Mouse (Mus musculus): ENCODE measurements around the gene Chid1. TPM values are rescaled to one million over a fixed set of nuclear protein-coding genes. Genes with fewer than 3 reads are reported as not detected.

Gene Chid1
- polyA plus RNA-seq, 1 experiment from 2014 or later: 54.4 TPM

DNA sequence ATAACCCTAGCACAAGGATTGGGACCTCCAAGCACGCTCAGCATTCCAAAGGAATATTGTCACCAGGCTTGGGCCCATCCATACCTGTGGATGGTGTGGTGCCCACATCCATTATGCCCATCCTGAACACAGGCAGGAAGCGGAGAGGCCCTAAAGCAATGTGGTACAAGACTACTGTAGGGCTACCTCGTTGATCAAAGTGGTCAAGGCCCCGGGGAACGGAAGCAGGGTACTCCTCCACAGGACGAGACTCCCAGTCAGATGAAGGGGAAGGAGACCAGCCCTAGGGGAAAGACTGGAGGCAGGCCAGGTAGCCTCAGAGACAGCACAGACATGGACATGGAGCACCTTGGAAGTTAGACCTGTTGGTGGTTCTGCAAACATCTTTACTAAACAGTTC, 66.9 kb downstream of the Chid1 start:
- H3K27me3 ChIP-seq (replicated peaks): peaks cover 8% of the 10 kb centered on the region
- no peak overlapping the region for H3K27ac ChIP-seq (replicated peaks)
- H3K4me2 ChIP-seq: no peak overlapping the region
- no peak overlapping the region for H3K4me3 ChIP-seq (replicated peaks)
- no peak overlapping the region for H3K9ac ChIP-seq (replicated peaks)
- no peaks in the 10 kb centered on the region for H3K9me3 ChIP-seq (replicated peaks)
- ATAC-seq (ENCODE audit: low FRiP score): no peak
- H3K4me1 ChIP-seq: peaks cover 69% of the 10 kb centered on the region
- 92% methylated on average over 6 of the region's 6 CpGs for WGBS
- peaks cover 29% of the 10 kb centered on the region for H3K36me3 ChIP-seq

DNA sequence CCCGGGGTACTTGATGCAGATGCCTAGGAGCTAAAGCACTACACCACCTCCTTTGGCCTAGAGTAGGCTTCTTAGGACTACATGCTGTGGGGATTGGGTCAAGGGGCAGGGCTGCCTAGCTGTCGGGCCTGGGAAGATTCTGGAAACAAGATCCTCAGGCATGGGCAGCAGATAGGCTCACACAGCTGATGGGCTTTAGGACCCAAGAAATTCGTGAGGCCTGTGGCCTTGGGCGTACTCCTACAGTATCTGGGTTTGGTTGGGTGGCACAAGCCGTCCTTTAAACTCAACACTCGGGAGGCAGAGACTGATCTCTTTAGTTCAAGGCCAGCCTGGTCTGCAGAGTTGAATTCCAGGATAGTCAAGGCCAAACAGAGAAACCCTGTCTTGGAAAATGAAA, 67.4 kb downstream of the Chid1 start:
- Histone ChIP-seq H3K4me2 (no peak overlapping the region), H3K27me3 (replicated peaks) (peaks cover 8% of the 10 kb centered on the region), H3K9ac (replicated peaks) (no peak overlapping the region; the same call in 1 of the 2 replicates), H3K9me3 (replicated peaks) (no peaks in the 10 kb centered on the region), H3K4me3 (replicated peaks) (no peak overlapping the region; the same call in 1 of the 2 replicates), H3K27ac (replicated peaks) (no peak overlapping the region), H3K4me1 (peaks cover 69% of the 10 kb centered on the region), H3K36me3 (peaks cover 29% of the 10 kb centered on the region)
- WGBS: 91% methylated on average over 6 of the region's 6 CpGs
- ATAC-seq (ENCODE audit: low FRiP score): no peak

DNA sequence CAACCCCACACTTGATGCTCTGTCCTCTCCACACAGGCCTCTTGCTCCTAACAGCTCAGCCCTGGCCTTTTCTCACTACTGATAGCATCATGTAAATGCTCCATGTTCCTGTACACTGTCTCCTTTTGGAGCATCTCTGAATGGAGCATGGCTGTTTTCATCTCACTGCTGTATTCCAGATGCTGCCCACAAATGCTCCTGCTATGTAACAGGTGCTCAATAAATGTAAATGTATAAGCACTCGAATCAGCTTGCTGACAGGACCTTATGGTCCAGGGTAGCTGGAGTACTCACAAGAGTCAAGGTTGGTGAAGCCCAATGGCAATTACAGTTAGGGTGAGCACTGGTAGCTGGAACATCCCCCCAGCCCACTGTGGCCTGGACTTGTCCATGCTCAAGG, 68.4 kb downstream of the Chid1 start:
- no peak overlapping the region for H3K4me3 ChIP-seq (replicated peaks)
- peaks cover 12% of the 10 kb centered on the region for H3K27me3 ChIP-seq (replicated peaks)
- no peak overlapping the region for H3K27ac ChIP-seq (replicated peaks)
- ATAC-seq (ENCODE audit: low FRiP score): no peak
- WGBS: 88% methylated on average over 1 of the region's 1 CpGs
- H3K4me2 ChIP-seq: no peak overlapping the region
- no peak overlapping the region for H3K9ac ChIP-seq (replicated peaks)
- peaks cover 29% of the 10 kb centered on the region for H3K36me3 ChIP-seq
- H3K4me1 ChIP-seq: peaks cover 65% of the 10 kb centered on the region
- no peaks in the 10 kb centered on the region for H3K9me3 ChIP-seq (replicated peaks)

DNA sequence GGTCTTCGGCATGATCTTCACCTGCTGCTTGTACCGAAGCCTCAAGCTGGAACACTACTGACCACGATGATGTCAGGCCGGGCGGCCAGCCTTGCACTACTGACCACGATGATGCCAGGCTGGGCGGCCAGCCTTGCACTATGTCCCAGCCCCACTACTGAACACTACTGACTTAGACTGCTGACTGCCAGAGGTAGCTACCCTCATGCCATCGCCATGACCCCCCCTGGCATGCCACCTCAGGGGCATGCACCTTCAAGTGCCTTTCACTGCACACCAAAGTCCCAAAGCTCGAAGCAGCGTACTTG, 69.1 kb downstream of the Chid1 start:
- Histone ChIP-seq H3K4me2 (no peak overlapping the region), H3K4me1 (peaks cover 59% of the 10 kb centered on the region), H3K27me3 (replicated peaks) (peaks cover 12% of the 10 kb centered on the region), H3K9ac (replicated peaks) (no peak overlapping the region), H3K4me3 (replicated peaks) (no peak overlapping the region), H3K36me3 (peaks cover 29% of the 10 kb centered on the region), H3K27ac (replicated peaks) (no peak overlapping the region), H3K9me3 (replicated peaks) (no peaks in the 10 kb centered on the region)
- WGBS: 96% methylated on average over 10 of the region's 10 CpGs
- no peak for ATAC-seq (ENCODE audit: low FRiP score)

DNA sequence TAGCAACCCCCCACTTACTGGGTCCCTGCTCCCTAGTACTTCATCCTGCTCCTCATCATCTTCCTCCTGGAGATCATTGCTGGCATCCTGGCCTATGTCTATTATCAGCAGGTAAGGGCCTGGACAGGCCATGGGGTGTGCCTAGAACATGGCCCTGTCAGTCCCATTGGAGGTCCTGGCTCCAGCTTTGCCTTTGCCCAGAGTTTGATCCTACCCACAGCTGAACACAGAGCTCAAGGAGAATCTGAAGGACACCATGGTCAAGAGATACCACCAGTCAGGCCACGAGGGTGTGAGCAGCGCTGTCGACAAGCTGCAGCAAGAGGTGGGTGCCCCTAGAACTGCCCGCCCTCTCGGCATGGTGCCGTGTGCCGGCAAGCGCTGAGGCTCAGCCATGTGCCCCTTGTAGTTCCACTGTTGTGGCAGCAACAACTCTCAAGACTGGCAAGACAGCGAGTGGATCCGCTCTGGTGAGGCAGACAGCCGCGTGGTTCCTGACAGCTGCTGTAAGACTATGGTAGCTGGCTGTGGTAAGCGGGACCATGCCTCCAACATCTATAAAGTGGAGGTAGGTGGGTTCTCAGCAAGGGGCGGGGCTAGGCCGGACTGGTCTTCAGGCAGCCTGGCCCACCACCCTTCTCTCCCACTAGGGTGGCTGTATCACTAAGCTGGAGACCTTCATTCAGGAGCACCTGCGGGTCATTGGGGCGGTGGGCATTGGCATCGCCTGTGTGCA, 69.6 kb downstream of the Chid1 start:
- H3K9me3 ChIP-seq (replicated peaks): no peaks in the 10 kb centered on the region
- no peak overlapping the region; the same call in 1 of the 2 replicates for H3K27ac ChIP-seq (replicated peaks)
- H3K4me3 ChIP-seq (replicated peaks): no peak overlapping the region
- H3K4me2 ChIP-seq: peak overlapping the region; percentile 66
- peaks cover 17% of the 10 kb centered on the region for H3K27me3 ChIP-seq (replicated peaks)
- H3K9ac ChIP-seq (replicated peaks): peak overlapping the region; percentile 63; the same call in 1 of the 2 replicates
- peaks cover 61% of the 10 kb centered on the region for H3K4me1 ChIP-seq
- 91% methylated on average over 18 of the region's 18 CpGs for WGBS
- ATAC-seq (ENCODE audit: low FRiP score): no peak
- H3K36me3 ChIP-seq: peaks cover 29% of the 10 kb centered on the region

DNA sequence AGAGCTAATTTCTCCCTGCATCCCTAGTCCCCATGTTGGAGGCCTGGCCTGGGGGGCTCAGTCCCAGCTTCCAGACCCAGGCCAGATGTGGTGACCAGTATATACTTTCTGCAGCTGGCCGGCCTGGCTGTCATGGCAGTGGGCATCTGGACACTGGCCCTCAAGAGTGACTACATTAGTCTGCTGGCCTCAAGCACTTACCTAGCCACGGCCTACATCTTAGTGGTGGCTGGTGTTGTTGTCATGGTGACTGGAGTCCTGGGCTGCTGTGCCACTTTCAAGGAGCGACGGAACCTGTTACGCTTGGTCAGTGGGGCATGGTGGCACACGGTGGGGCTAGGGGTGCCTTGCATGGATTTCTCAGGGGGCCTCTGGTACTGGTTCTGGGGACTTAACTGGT, 70.3 kb downstream of the Chid1 start:
- peaks cover 29% of the 10 kb centered on the region for H3K36me3 ChIP-seq
- H3K4me1 ChIP-seq: peaks cover 66% of the 10 kb centered on the region
- peak overlapping the region; percentile 66 for H3K4me2 ChIP-seq
- H3K27ac ChIP-seq (replicated peaks): peak overlapping the region; percentile 78
- H3K9ac ChIP-seq (replicated peaks): peak overlapping the region; percentile 63
- ATAC-seq (ENCODE audit: low FRiP score): no peak
- 76% methylated on average over 6 of the region's 6 CpGs for WGBS
- H3K4me3 ChIP-seq (replicated peaks): peak overlapping the region; percentile 56
- H3K9me3 ChIP-seq (replicated peaks): no peaks in the 10 kb centered on the region
- H3K27me3 ChIP-seq (replicated peaks): peaks cover 25% of the 10 kb centered on the region

DNA sequence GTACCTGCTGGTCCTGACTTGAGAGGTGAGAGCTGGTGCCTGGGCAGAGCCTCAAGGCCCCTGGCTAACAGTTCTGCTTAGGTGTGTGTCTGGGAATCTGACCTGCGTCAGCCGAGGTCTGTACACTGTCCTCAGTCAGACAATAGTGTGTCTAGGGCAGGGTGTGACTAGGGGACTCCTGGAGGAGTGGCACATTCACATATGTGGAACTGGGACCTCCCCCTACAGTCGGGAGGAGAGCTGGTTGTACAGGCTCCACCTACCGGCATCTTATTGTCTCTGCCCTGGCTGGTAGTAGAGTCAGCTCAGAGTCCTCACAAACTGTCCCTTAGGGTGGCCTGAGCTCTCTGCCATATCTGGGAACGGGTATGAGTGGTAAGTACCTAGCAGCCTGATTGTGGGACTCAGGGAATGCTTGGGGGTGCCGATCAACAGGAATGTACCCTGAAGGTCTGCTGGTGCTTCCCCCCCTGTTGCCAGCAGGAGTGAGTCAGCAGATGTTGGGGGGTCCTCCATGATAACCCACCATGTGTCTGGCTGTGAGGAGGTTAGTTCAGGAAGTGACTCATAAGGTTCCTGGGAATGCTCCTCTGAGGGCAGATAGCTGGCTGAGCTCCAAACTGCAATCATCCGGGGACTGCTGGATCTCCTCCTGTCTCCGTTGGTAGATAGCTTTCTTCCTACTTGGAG, 71.0 kb downstream of the Chid1 start:
- H3K4me1 ChIP-seq: peaks cover 60% of the 10 kb centered on the region
- H3K36me3 ChIP-seq: peaks cover 29% of the 10 kb centered on the region
- 8% methylated on average over 8 of the region's 8 CpGs for WGBS

DNA sequence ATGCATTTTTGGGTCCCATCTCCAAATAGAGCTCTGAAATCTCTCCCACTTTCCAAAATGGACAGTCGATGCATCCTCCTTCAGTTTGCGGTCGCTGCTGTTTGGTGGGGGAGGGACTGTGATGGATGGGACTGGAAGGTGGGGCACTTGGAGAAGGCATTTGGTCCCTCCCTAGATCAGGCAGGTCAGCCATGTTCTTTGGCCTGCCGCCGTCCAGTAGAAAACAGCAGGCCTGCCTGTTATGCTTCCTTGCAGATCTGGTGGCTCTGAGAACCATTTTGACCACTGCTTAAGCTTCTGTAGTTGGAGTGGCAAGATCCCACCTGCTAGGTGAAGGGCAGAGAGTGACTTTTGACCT, 71.5 kb downstream of the Chid1 start:
- Histone ChIP-seq H3K36me3 (peaks cover 29% of the 10 kb centered on the region), H3K27ac (replicated peaks) (peak overlapping the region; percentile 78), H3K9me3 (replicated peaks) (no peaks in the 10 kb centered on the region), H3K4me3 (replicated peaks) (peak overlapping the region; percentile 56), H3K4me2 (peak overlapping the region; percentile 66), H3K9ac (replicated peaks) (peak overlapping the region; percentile 63), H3K4me1 (peaks cover 55% of the 10 kb centered on the region), H3K27me3 (replicated peaks) (peaks cover 37% of the 10 kb centered on the region)
- 16% methylated on average over 5 of the region's 5 CpGs for WGBS
- ATAC-seq (ENCODE audit: low FRiP score): peak; percentile 23

More for the DNA sequence above, 71.0 kb downstream of the Chid1 start:
- Histone ChIP-seq H3K9me3 (replicated peaks) (no peaks in the 10 kb centered on the region), H3K27me3 (replicated peaks) (peaks cover 31% of the 10 kb centered on the region), H3K9ac (replicated peaks) (peak overlapping the region; percentile 63), H3K4me2 (peak overlapping the region; percentile 66), H3K4me3 (replicated peaks) (peak overlapping the region; percentile 56), H3K27ac (replicated peaks) (peak overlapping the region; percentile 78)
- peak; percentile 79 for ATAC-seq (ENCODE audit: low FRiP score)

DNA sequence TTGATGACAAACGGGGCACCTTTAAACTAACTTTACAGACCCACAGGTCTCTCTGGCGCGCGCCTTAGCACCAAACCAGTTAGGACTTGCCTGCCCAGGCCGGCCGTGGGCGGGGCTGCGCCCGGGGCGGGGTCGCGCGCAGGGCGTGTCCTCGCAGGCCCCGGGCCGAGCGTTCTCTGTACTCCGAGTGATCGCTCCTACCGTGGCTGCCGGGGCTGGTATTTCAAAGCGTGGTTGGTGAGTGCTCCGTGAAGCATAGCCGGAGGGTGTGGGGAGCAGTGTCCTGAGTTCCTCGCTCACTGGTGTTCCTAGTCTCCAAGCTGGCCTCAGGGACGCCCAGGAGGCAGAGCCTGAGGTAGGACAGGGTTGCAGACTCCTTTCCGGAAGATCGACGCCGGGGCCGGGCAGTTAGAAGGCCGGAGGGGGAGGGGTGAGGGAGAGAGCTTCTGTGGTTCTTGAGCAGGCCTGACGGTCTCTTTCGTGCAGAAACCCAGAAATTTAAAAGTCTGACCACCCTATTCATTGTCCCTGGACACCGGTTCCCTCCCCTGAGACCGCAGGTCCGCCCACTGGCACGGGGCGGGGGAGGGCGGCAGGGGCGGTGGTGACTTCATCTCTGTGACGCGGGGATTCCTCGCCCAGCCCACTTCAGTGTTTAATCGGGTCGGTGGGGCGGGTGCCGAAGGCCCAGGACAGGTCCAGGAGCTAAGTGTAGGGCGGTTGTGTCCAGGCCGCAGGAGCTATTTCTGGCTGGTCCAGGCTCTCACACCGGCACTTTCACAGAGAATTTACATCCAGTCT, 72.2 kb downstream of the Chid1 start, which contains the start of gene Cd151:
Gene Cd151, plus strand, starts transcription at position 163 of the 801 bp plus-strand sequence.
- Histone ChIP-seq H3K36me3 (peaks cover 24% of the 10 kb centered on the region), H3K27ac (replicated peaks) (peak within 1 kb of the TSS; percentile 78), H3K9ac (replicated peaks) (peak within 1 kb of the TSS; percentile 63), H3K4me2 (peak within 1 kb of the TSS; percentile 66), H3K9me3 (replicated peaks) (no peaks in the 10 kb centered on the region), H3K4me1 (peaks cover 52% of the 10 kb centered on the region), H3K27me3 (replicated peaks) (peaks cover 44% of the 10 kb centered on the region), H3K4me3 (replicated peaks) (peak within 1 kb of the TSS; percentile 56)
- under 1% methylated on average over 52 of the region's 52 CpGs for WGBS
- ATAC-seq (ENCODE audit: low FRiP score): peak; percentile 51

DNA sequence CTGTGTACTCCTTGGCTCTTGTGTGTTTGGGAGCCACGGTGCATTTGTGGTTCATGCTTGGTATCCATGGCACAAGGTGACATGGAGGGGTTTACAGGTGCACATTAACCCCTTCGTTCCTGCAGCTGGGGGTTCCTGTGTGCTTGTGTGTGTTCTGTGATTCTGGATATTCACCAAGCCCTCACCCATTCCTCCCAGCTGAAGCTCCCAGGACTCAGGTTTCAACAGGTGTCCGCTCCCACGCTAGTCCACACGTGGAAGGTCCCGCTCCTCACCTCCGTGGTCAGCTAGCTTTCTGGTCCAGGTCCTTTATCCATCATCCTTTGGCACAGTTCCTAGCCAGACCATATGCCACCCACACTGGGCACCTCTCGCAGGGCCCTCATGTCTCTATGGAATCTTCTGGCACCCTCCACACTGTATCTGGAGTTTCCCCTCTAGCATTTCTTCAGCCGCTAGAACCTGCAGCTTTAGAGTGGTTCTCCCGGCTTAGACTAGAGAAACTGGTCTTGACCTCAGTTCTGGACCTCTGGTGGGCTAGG, 73.0 kb downstream of the Chid1 start:
- H3K4me2 ChIP-seq: peak overlapping the region; percentile 66
- H3K9ac ChIP-seq (replicated peaks): peak overlapping the region; percentile 63; the same call in 1 of the 2 replicates
- 61% methylated on average over 10 of the region's 10 CpGs for WGBS
- ATAC-seq (ENCODE audit: low FRiP score): no peak
- H3K36me3 ChIP-seq: peaks cover 19% of the 10 kb centered on the region
- H3K9me3 ChIP-seq (replicated peaks): no peaks in the 10 kb centered on the region
- H3K27ac ChIP-seq (replicated peaks): peak overlapping the region; percentile 78
- peak overlapping the region; percentile 56 for H3K4me3 ChIP-seq (replicated peaks)
- peaks cover 51% of the 10 kb centered on the region for H3K27me3 ChIP-seq (replicated peaks)
- peaks cover 58% of the 10 kb centered on the region for H3K4me1 ChIP-seq

DNA sequence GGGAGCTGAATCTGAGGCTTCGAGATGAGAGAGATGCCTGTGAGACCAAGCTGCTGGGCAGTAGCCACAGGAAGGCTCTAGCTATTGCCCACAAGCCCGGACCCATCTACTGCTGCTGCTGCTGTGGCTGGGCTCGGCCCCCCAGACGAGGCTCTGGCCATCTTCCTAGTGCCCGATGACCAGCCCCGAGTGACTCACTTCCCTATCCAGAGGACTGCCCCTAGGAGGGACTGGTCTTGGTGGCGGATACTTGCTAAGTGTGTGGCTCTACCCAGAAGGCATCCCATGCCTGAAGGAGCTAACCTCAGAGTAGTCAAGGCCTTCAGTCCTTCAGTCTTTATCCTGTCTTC, 73.6 kb downstream of the Chid1 start:
- Histone ChIP-seq H3K9me3 (replicated peaks) (no peaks in the 10 kb centered on the region), H3K4me1 (peaks cover 61% of the 10 kb centered on the region), H3K4me2 (no peak overlapping the region), H3K4me3 (replicated peaks) (no peak overlapping the region), H3K9ac (replicated peaks) (no peak overlapping the region), H3K27me3 (replicated peaks) (peaks cover 58% of the 10 kb centered on the region), H3K27ac (replicated peaks) (no peak overlapping the region), H3K36me3 (peaks cover 13% of the 10 kb centered on the region)
- no peak for ATAC-seq (ENCODE audit: low FRiP score)
- 80% methylated on average over 7 of the region's 7 CpGs for WGBS
